Mouse (Mus musculus) A20 (cell line): ENCODE data around the gene Gnaz.

Source experiments
- DNase-seq: peaks from one replicate; pipeline ENCODE4 v3.0.0-alpha.2; 2011; ENCODE audit warnings: low read depth, low spot score

Gene Gnaz

DNA sequence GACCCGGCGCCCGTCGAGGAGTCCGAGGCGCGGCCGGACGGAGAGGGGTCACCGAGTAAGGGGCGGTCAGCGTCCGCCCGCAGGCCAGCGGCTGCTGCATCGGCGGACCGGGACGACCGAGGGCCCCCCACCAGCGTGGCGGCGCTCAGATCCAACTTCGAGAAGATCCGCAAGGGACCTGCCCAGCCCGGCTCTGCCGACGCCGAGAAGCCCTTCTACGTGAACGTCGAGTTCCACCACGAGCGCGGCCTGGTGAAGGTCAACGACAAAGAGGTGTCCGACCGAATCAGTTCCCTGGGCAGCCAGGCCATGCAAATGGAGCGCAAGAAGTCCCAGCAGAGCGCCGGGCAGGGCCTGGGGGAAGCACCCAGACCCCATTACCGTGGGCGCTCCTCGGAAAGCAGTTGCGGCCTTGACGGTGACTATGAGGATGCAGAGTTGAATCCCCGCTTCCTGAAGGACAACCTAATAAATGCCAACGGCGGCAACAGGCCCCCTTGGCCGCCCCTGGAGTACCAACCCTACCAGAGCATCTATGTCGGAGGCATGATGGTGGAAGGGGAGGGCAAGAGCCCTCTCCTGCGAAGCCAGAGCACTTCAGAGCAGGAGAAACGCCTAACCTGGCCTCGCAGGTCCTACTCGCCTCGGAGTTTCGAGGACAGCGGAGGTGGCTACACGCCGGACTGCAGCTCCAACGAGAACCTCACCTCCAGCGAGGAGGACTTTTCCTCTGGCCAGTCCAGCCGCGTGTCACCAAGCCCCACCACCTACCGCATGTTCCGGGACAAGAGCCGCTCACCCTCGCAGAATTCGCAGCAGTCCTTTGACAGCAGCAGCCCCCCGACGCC, 94.6 kb downstream of the Gnaz start:
- no peak for DNase-seq

DNA sequence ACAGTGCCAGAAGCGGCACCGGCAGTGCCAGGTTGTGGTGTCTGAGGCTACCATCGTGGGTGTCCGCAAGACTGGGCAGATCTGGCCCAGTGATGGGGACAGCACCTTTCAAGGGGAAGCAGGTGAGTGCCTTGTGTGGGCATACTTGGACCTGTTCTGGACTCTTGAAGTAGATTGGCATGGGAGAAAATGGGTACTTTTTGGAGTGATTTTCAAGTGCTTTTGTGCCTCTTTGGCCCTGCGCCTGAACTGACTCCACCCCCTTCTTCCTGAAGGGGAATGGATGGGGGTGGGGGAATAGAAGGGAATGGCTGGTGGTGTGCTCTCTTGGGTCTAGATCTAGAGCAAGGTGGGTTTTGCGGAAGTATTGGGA, 95.2 kb downstream of the Gnaz start:
- no peak for DNase-seq

DNA sequence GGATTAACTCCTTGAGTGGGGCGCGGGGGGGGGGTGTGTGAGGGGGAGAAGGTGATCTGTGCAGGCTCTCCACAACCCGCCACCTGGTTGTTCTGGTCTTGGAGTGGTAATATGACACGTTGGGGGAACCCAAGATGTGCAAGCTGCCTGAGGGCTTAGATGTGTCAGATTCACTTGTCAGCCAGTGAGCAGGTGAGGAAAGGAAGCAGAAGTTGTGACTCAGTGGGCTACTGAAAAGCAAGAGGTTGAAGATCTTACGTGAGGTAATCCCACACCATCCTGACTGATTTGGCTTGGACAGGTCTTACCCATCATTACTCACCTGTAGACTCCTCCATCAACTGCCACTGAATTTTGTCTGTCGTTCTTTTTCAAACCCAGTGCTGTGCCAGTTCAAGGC, 95.6 kb downstream of the Gnaz start:
- peak; percentile 30 for DNase-seq

GRCm38 (mm10) chr10:75063301-75063965, 96.5 kb downstream of the Gnaz start:
- no peak for DNase-seq

- no peak for DNase-seq
Observed at GRCm38 (mm10) chr10:75065691-75066090, 98.7 kb downstream of the Gnaz start.
